Mouse (Mus musculus) liver, embryonic 11.5 days (tissue): ENCODE measurements around the gene Mymx. TPM values are rescaled to one million over a fixed set of nuclear protein-coding genes. Genes with fewer than 3 reads are reported as not detected.

Experiments
- ATAC-seq: fragments of 200-750 bp; cut with Nextera tagmentation; replicated peaks from 2 replicates; pipeline ENCODE4 v1.8.0; 2017; ENCODE audit warnings: moderate number of reproducible peaks, mild to moderate bottlenecking, moderate TSS enrichment, moderate library complexity; ENCODE audit not compliant: low FRiP score
- DNase-seq: peaks from one replicate; pipeline ENCODE4 v3.0.0-alpha.2; 2017; ENCODE audit warnings: low spot score
- H3K27ac ChIP-seq: fragments of 300-500 bp; sonication (generic); 2 replicates; pipeline ENCODE4 v1.5.1; 2014; ENCODE audit warnings: mild to moderate bottlenecking, low read depth, low read length, control low read depth
- H3K27me3 ChIP-seq: fragments of 300-500 bp; sonication (generic); replicated peaks from 2 replicates; pipeline ENCODE4 v1.6.1; 2014; ENCODE audit warnings: low read length, mixed read lengths; ENCODE audit not compliant: control insufficient read depth, insufficient read depth
- H3K36me3 ChIP-seq: fragments of 300-500 bp; sonication (generic); 2 replicates; pipeline ENCODE4 v1.6.1; 2014; ENCODE audit warnings: mild to moderate bottlenecking, low read length, moderate library complexity, mixed read lengths; ENCODE audit not compliant: control insufficient read depth, insufficient read depth
- H3K4me1 ChIP-seq: fragments of 300-500 bp; sonication (generic); replicated peaks from 2 replicates; pipeline ENCODE4 v1.6.1; 2014; ENCODE audit warnings: low read length, mixed read lengths; ENCODE audit not compliant: control insufficient read depth, insufficient read depth
- H3K4me2 ChIP-seq: fragments of 300-500 bp; sonication (generic); 2 replicates; pipeline ENCODE4 v1.6.1; 2014; ENCODE audit warnings: mild to moderate bottlenecking, control low read depth, moderate library complexity
- H3K4me3 ChIP-seq: fragments of 300-500 bp; sonication (generic); 2 replicates; pipeline ENCODE4 v1.5.1; 2014; ENCODE audit warnings: low read depth, low read length, control low read depth
- H3K9ac ChIP-seq: fragments of 300-500 bp; sonication (generic); 2 replicates; pipeline ENCODE4 v1.6.1; 2014; ENCODE audit warnings: low read depth, low read length, control low read depth
- H3K9me3 ChIP-seq: fragments of 300-500 bp; sonication (generic); 2 replicates; pipeline ENCODE4 v1.6.1; 2016; ENCODE audit warnings: low read length, inconsistent platforms, mixed read lengths; ENCODE audit not compliant: control insufficient read depth
- WGBS: fragments of 180-500 bp; shearing (Covaris S2); extraction: QIAGEN DNeasy Blood & Tissue Kit; methylation state at CpG from one replicate; pipeline ENCODE4 v1.1.7; 2014; 5-methylcytosine and 5-hydroxymethylcytosine counted together
- polyA plus RNA-seq: library from polyadenylated mRNA; unstranded; fragments of >200 nt; fragmentation: Nextera tagmentation; extraction: Ambion mirVana; gene quantifications from 2 replicates; pipeline ENCODE4 v1.2.1, GENCODE M21; 2014

Gene Mymx
- polyA plus RNA-seq, result 0.62 and 1.0 TPM in 2 replicates

- no peak for DNase-seq
- H3K9ac ChIP-seq, result peak within 1 kb of the TSS; percentile 35
- no peaks in the 10 kb centered on the region for H3K9me3 ChIP-seq
- no peaks in the 10 kb centered on the region for H3K36me3 ChIP-seq
- WGBS, result 45% methylated on average over 6 of the region's 6 CpGs
- H3K27ac ChIP-seq, result no peak within 1 kb of the TSS
- H3K4me1 ChIP-seq, result peaks cover 46% of the 10 kb centered on the region
- peak within 1 kb of the TSS; percentile 64 for H3K4me2 ChIP-seq
- H3K27me3 ChIP-seq, result peaks cover 7% of the 10 kb centered on the region
- no peak for ATAC-seq
- H3K4me3 ChIP-seq, result peak within 1 kb of the TSS; percentile 24
Measured at GRCm38 (mm10) chr17:45601877-45602304, at the start of gene Mymx. Mymx (minus strand) TSS chr17:45602102.

GRCm38 (mm10) chr17:45644185-45644584 lies 42.3 kb upstream of the Mymx start:
- Histone ChIP-seq H3K9me3 (peaks cover 4% of the 10 kb centered on the region), H3K4me2 (no peak overlapping the region), H3K4me3 (no peak overlapping the region), H3K9ac (no peak overlapping the region), H3K36me3 (no peaks in the 10 kb centered on the region), H3K27me3 (no peaks in the 10 kb centered on the region), H3K4me1 (no peaks in the 10 kb centered on the region), H3K27ac (no peak overlapping the region)
- ATAC-seq, result no peak
- no peak for DNase-seq
- 87% methylated on average over 4 of the region's 4 CpGs for WGBS

- Histone ChIP-seq H3K4me3 (no peak overlapping the region), H3K4me1 (no peaks in the 10 kb centered on the region), H3K27ac (no peak overlapping the region), H3K36me3 (no peaks in the 10 kb centered on the region), H3K27me3 (no peaks in the 10 kb centered on the region), H3K4me2 (no peak overlapping the region), H3K9ac (no peak overlapping the region), H3K9me3 (peaks cover 4% of the 10 kb centered on the region)
- DNase-seq, result peak; percentile 65
- ATAC-seq, result no peak
- WGBS, result 20% methylated on average over 12 of the region's 12 CpGs
Measured at GRCm38 (mm10) chr17:45642701-45643100, 40.8 kb upstream of the Mymx start.

- WGBS, result 84% methylated on average over 8 of the region's 8 CpGs
- Histone ChIP-seq H3K36me3 (no peaks in the 10 kb centered on the region), H3K27me3 (no peaks in the 10 kb centered on the region), H3K27ac (no peak overlapping the region), H3K4me1 (no peaks in the 10 kb centered on the region), H3K9ac (no peak overlapping the region), H3K9me3 (peaks cover 4% of the 10 kb centered on the region), H3K4me3 (no peak overlapping the region), H3K4me2 (no peak overlapping the region)
- no peak for ATAC-seq
- no peak for DNase-seq
Measured at GRCm38 (mm10) chr17:45641981-45642380, 40.1 kb upstream of the Mymx start.

GRCm38 (mm10) chr17:45638596-45639295 lies 36.8 kb upstream of the Mymx start:
- Histone ChIP-seq H3K9ac (no peak overlapping the region), H3K4me3 (no peak overlapping the region), H3K4me2 (no peak overlapping the region), H3K27me3 (no peaks in the 10 kb centered on the region), H3K36me3 (no peaks in the 10 kb centered on the region), H3K27ac (no peak overlapping the region), H3K9me3 (no peaks in the 10 kb centered on the region), H3K4me1 (no peaks in the 10 kb centered on the region)
- 69% methylated on average over 16 of the region's 16 CpGs for WGBS
- ATAC-seq (no peak), DNase-seq (no peak)

GRCm38 (mm10) chr17:45634033-45634432 lies 32.1 kb upstream of the Mymx start:
- Histone ChIP-seq H3K9ac (no peak overlapping the region), H3K4me2 (no peak overlapping the region), H3K9me3 (no peaks in the 10 kb centered on the region), H3K27ac (no peak overlapping the region), H3K27me3 (peaks cover 2% of the 10 kb centered on the region; the same call in 1 of the 2 replicates), H3K4me3 (no peak overlapping the region), H3K4me1 (peaks cover 17% of the 10 kb centered on the region), H3K36me3 (no peaks in the 10 kb centered on the region)
- DNase-seq (no peak), ATAC-seq (no peak)
- WGBS, result 76% methylated on average over 5 of the region's 5 CpGs

- H3K4me1 ChIP-seq, result peaks cover 18% of the 10 kb centered on the region
- H3K4me3 ChIP-seq, result no peak overlapping the region
- DNase-seq (no peak), ATAC-seq (no peak)
- no peaks in the 10 kb centered on the region for H3K36me3 ChIP-seq
- H3K4me2 ChIP-seq, result no peak overlapping the region
- no peaks in the 10 kb centered on the region for H3K9me3 ChIP-seq
- no peak overlapping the region for H3K9ac ChIP-seq
- WGBS, result 73% methylated on average over 6 of the region's 6 CpGs
- H3K27me3 ChIP-seq, result peaks cover 2% of the 10 kb centered on the region; the same call in 1 of the 2 replicates
- no peak overlapping the region for H3K27ac ChIP-seq
Measured at GRCm38 (mm10) chr17:45631940-45632339, 30.0 kb upstream of the Mymx start.

- Histone ChIP-seq H3K4me3 (no peak overlapping the region), H3K9ac (no peak overlapping the region), H3K36me3 (no peaks in the 10 kb centered on the region), H3K27me3 (peaks cover 2% of the 10 kb centered on the region; the same call in 1 of the 2 replicates), H3K27ac (no peak overlapping the region), H3K4me1 (peaks cover 18% of the 10 kb centered on the region), H3K9me3 (no peaks in the 10 kb centered on the region), H3K4me2 (no peak overlapping the region)
- WGBS, result 56% methylated on average over 3 of the region's 3 CpGs
- DNase-seq (no peak), ATAC-seq (no peak)
Measured at GRCm38 (mm10) chr17:45630992-45631391, 29.1 kb upstream of the Mymx start.
